Mouse (Mus musculus) retina, postnatal 1 day (tissue): ENCODE data around the gene Nab2.

ENCODE experiments used
- DNase-seq: peaks from one replicate; pipeline ENCODE4 v3.0.0-alpha.2; 2012

Nab2 gene

DNA sequence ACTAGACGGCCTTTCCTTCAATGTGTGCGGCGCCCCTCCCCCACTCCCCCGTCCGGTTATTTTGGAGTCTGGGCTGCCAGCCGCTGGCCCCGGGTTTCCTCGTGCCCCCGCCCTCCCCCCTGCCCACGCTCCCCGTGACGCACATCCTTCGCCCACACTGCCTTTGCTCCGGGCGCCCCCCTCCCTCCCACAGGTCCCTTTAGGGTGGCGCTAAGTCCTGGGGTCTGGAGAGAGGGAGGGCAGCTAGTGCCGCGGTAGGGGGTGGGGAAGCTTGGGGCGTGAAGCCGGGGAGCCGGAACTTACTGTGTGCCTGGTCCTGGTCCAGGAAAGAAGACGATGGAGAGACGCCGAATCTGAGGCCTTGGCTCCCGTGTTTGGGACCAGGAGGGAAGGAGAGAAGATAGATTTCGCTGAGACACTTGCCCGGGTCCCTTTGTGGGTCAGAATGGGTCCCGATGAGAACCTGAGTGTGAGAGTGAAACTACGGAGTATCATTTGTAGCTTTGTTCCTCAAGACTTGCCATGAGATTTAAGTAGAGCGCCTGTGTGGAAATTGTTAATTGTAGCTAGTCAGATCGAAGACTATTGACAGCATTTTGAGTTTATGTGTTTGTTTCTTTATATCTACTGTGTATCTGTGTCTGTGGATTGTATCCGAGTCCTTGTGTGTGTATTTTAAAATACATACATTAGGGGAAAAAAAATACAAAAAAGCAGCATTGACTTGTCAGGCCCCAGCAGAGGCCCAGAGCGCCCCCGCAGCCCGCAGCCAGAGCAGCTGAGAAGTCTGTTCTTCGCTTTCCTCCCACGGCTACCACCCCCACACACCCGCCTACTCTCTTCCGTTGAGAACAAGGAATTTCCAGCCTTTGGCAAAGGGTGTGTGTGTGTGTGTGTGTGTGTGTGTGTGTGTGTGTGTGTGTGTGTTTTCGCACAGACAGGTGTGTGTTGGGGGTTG, at the start of gene Nab2:
TSS of gene Nab2 (minus strand) at position 476 of the 958 bp plus-strand sequence.
- DNase-seq, result peak; percentile 80

DNA sequence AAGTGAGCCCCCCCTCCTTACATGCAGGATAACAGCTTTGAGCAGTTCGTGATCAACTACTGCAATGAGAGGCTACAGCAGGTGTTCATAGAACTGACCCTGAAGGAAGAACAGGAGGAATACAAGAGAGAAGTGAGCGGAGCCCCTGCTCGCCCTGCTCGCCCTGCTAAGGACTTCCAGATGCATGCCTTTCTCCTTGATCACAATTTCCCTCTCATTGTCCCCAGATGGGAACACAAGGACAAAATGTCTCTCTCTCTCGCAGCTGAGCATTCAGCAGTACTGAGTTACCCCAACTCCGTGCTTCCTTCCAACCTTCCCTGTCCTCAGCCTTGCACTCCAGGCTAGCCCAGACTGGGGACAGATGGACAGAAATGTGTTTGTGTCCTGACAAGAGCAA, 44.4 kb upstream of the Nab2 start:
- DNase-seq, result no peak

- no peak for DNase-seq
Measured at GRCm38 (mm10) chr10:127710331-127710730, 42.0 kb upstream of the Nab2 start.

DNA sequence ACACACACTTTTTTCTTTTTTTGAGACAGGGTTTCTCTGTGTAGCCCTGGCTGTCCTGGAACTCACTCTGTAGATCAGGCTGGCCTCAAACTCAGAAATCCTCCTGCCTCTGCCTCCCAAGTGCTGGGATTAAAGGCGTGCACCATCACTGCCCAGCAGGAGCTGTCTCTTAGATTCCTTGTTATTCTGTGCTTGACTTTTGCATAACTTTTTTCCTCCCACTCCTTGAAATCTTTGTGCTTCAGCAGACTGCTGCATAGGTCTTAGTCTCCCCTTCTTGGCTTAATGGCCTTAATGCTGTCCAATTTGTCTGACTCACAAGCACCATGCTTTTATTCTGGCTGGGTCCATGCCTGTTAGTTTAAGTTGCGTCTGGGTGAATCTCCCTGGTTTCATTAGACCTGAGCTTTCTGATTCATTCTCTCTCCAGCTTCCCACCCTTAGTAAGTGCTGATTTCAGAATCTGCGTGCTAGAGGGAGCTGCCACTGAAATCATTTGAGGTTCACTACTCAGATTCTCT, 40.5 kb upstream of the Nab2 start:
- no peak for DNase-seq

GRCm38 (mm10) chr10:127707721-127708120, 39.4 kb upstream of the Nab2 start:
- no peak for DNase-seq

- DNase-seq, result no peak
Measured at GRCm38 (mm10) chr10:127705783-127706182, 37.4 kb upstream of the Nab2 start.

DNA sequence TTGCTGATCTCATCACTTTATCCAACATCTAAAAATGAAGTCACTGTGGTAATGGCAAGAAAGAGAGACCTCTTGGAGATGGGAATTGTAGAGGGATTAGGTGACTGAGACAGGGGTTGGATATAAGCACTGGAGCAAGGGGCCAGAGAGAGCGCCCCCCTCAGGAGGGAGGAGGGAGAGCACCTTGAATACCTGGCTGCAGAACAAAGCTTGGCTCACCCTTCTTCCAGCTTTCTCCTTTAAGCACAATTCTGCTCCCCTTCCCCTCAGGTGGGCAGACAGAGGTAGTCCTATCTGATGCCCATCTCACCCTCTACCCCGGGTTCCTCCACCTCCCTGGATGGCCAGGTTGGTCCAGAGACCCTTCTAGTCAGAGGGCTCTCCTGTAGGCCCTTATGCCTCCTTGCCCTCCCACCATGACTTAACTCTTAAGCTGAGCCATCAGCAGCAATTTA, 36.4 kb upstream of the Nab2 start, which contains the start of gene Myo1a:
TSS of gene Myo1a (plus strand) at position 405 of the 455 bp plus-strand sequence.
- no peak for DNase-seq

- DNase-seq, result no peak
Measured at GRCm38 (mm10) chr10:127704293-127704692, 35.9 kb upstream of the Nab2 start.

GRCm38 (mm10) chr10:127703299-127703698, 34.9 kb upstream of the Nab2 start:
- no peak for DNase-seq

DNA sequence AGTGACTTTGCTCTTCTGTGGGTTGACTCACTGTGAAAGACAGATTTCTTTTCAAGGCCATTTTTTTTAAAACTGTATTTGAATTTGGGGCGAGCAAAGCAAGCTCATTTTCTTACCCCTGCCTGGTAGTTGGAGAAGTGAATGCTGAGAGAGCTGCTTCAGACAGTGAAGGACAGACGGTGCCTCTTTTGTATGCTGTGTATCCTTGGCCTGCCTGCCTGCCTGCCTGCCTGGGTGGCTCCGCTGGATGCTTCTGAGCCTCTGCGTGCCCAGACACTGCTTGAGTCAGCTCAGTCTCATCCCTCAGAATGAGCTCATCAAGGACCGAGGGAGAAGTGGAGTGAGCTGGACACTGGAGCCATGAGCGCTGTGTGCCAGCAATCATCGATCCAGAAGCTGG, 30.6 kb upstream of the Nab2 start:
- DNase-seq, result no peak

DNA sequence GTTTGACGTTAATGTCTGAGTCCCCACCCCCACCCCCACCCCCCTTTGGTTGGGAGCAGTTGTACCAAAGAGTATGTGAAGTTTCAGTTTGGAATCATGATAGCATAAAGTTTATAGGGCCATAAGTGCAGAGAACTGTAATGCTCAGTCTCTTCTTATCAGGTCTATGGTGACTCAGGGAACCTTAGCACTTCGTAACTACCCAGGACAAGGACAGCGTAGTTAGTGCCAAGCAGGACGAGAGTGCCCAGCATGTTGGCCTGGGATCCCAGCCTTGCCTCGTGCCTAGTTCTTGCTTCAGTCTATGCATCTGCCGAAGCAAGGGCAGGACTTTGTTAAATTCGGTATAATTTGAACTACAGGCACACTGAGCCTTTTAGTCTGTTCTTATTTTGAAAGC, 27.4 kb upstream of the Nab2 start:
- DNase-seq, result no peak

DNA sequence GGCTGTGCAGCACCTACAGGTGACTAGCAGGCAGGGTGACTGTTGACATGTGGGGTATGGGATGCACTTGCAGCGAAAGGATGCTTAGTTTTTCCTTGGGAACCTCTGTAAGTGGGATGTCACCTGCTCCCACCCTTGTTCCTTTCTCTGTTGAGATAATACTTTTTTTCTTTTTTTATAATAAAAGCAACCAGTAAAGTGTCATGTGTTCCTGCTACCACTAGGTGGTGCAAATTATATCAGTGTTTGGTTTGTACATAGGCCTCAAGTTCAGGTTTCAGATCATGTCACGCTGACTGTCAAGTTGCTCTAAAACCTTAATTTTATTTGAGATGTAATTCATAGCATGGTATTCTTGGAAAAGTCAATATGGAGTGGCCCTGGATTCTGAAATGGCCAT, 26.3 kb upstream of the Nab2 start:
- DNase-seq, result peak; percentile 57

GRCm38 (mm10) chr10:127691053-127691452, 22.7 kb upstream of the Nab2 start:
- DNase-seq, result no peak

GRCm38 (mm10) chr10:127682886-127683285, 14.5 kb upstream of the Nab2 start:
- no peak for DNase-seq

DNA sequence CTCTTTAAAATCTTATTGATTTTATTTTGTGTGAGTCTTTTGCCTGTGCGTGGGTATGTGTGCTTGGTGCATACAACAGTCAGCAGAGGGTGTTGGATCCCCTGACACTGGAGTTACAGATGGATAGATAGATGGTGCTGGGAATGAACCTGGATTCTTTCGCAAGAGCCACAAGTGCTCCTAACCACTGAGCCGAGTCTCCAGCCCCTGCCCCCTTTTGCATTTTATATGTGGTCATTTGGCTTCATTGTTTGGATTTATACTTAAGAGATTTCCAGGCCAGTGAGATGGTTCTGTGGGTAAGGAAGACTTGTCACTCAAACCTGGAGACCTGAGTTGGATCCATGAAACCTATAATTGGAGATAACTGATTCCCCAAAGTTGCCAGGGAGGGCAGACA, 11.5 kb upstream of the Nab2 start:
- DNase-seq, result no peak

DNA sequence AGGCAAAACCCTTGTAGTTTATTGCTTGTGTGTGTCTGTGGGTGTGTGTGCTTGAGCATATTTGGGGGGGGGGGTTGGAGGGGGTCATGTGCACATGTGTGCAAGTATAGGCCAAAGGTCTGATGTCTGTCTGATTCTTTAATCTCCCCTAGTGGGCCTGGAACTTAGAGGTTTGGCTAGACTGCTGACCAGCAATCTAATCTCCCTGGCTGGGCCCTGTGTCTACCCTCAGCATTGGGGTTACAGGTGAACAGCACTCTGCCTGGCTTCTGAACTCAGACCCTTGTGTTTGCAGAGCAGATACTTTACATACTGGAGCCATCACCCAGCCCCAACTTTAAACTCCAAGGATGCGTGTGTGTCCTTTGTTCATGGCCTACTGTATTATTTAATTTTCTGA, 10.8 kb upstream of the Nab2 start:
- no peak for DNase-seq

GRCm38 (mm10) chr10:127677591-127678336, 9.4 kb upstream of the Nab2 start:
- DNase-seq, result peak; percentile 84

GRCm38 (mm10) chr10:127676691-127677548, 8.6 kb upstream of the Nab2 start:
- DNase-seq, result peak; percentile 99

- no peak for DNase-seq
Measured at GRCm38 (mm10) chr10:127675859-127676398, 7.6 kb upstream of the Nab2 start.

DNA sequence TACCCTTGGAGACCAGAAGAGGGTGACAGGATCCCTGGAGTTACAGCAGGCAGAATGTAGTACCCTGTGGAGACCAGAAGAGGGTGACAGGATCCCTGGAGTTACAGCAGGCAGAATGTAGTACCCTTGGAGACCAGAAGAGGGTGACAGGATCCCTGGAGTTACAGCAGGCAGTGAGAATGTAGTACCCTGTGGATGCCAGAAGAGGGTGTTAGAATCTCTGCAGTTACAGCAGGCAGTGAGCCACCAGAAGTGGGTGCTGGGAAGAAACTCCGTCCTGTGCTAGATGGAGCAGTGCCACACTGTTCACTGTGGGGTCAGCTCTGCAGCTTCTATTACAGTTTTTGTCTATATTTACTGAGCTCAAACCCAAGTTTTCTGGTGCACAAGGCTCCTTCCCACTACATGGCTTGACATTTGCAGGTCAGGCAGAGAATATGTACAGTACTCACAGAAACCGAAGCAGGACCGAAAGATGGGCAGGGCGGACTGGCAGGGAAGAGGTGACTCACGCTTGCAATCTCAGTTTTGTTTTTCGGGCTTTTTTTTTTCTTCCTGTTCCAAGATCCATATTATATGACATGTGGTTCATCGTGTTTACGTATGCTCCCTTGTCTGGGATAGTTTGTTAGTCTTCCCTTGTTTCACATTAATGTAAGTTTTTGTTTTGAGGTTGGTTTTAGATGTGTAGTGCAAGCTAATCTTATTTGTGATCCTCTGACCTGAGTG, 6.6 kb upstream of the Nab2 start:
- peak; percentile 92 for DNase-seq

- DNase-seq, result no peak
Measured at GRCm38 (mm10) chr10:127674046-127674655, 5.8 kb upstream of the Nab2 start.
